Mouse (Mus musculus): ENCODE results near the gene Daxx. TPM values are rescaled to one million over a fixed set of nuclear protein-coding genes. Genes with fewer than 3 reads are reported as not detected.
"Not testable (repeated sequence)": the region's sequence is repeated elsewhere in the genome, so short reads cannot be mapped to it uniquely, and the experiment has no call there.

The Daxx gene
- polyA plus RNA-seq, 1 experiment from 2014 or later: 41.6 TPM

- Histone ChIP-seq H3K9ac (ENCODE audit: low read depth, low read length) (peak within 1 kb of the TSS; percentile 73), H3K4me3 (ENCODE audit: low read length) (peak within 1 kb of the TSS; percentile 64), H3K27ac (ENCODE audit: low read length) (no peak within 1 kb of the TSS), H3K9me3 (ENCODE audit: control insufficient read depth, low read length) (no peaks in the 10 kb centered on the region), H3K36me3 (ENCODE audit: control insufficient read depth, insufficient read depth, low read length) (no peaks in the 10 kb centered on the region), H3K4me2 (ENCODE audit: low read depth, low read length) (peak within 1 kb of the TSS; percentile 58), H3K27me3 (replicated peaks; ENCODE audit: control insufficient read depth, insufficient read depth, low read length) (no peaks in the 10 kb centered on the region), H3K4me1 (ENCODE audit: control insufficient read depth, insufficient read depth, low read length) (peaks cover 10% of the 10 kb centered on the region)
- WGBS: under 1% methylated on average over 49 of the region's 49 CpGs
- ATAC-seq: peak; percentile 99
Observed at GRCm38 (mm10) chr17:33890533-33891059, 18.6 kb upstream of the Daxx start, which contains the start of gene Kifc1. Kifc1 (minus strand) TSS chr17:33890661.

GRCm38 (mm10) chr17:33891357-33891756 lies 17.9 kb upstream of the Daxx start:
- 65% methylated on average over 2 of the region's 2 CpGs for WGBS
- no peak overlapping the region for H3K9ac ChIP-seq (ENCODE audit: low read depth, low read length)
- H3K4me2 ChIP-seq (ENCODE audit: low read depth, low read length): no peak overlapping the region
- peaks cover 10% of the 10 kb centered on the region for H3K4me1 ChIP-seq (ENCODE audit: control insufficient read depth, insufficient read depth, low read length)
- H3K4me3 ChIP-seq (ENCODE audit: low read length): no peak overlapping the region
- no peaks in the 10 kb centered on the region for H3K9me3 ChIP-seq (ENCODE audit: control insufficient read depth, low read length)
- H3K27ac ChIP-seq (ENCODE audit: low read length): no peak overlapping the region
- H3K27me3 ChIP-seq (replicated peaks; ENCODE audit: control insufficient read depth, insufficient read depth, low read length): no peaks in the 10 kb centered on the region
- no peak for ATAC-seq
- no peaks in the 10 kb centered on the region for H3K36me3 ChIP-seq (ENCODE audit: control insufficient read depth, insufficient read depth, low read length)

DNA sequence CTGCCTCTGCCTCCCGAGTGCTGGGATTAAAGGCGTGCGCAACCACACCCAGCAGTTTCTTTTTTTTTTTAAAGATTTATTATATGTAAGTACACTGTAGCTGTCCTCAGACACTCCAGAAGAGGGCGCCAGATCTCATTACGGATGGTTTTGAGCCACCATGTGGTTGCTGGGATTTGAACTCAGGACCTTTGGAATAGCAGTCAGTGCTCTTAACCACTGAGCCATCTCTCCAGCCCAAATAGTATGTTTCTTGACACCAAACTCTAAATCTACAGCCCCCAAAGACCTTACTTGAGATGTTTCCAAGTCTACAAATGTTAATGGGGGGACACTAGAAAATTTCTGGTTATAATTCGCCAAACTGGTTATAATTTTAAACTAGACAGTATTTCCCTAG lies 17.3 kb upstream of the Daxx start:
- H3K36me3 ChIP-seq (ENCODE audit: control insufficient read depth, insufficient read depth, low read length); H3K9ac ChIP-seq (ENCODE audit: low read depth, low read length); H3K4me3 ChIP-seq (ENCODE audit: low read length); H3K4me1 ChIP-seq (ENCODE audit: control insufficient read depth, insufficient read depth, low read length); H3K4me2 ChIP-seq (ENCODE audit: low read depth, low read length); H3K27ac ChIP-seq (ENCODE audit: low read length); ATAC-seq; H3K27me3 ChIP-seq (replicated peaks; ENCODE audit: control insufficient read depth, insufficient read depth, low read length); H3K9me3 ChIP-seq (ENCODE audit: control insufficient read depth, low read length): not testable (repeated sequence)
- 69% methylated on average over 6 of the region's 6 CpGs for WGBS

GRCm38 (mm10) chr17:33892429-33892828 lies 16.8 kb upstream of the Daxx start:
- Histone ChIP-seq H3K4me3 (ENCODE audit: low read length) (no peak overlapping the region), H3K9ac (ENCODE audit: low read depth, low read length) (no peak overlapping the region), H3K27me3 (replicated peaks; ENCODE audit: control insufficient read depth, insufficient read depth, low read length) (no peaks in the 10 kb centered on the region), H3K27ac (ENCODE audit: low read length) (no peak overlapping the region), H3K4me2 (ENCODE audit: low read depth, low read length) (no peak overlapping the region), H3K4me1 (ENCODE audit: control insufficient read depth, insufficient read depth, low read length) (peaks cover 10% of the 10 kb centered on the region), H3K36me3 (ENCODE audit: control insufficient read depth, insufficient read depth, low read length) (no peaks in the 10 kb centered on the region), H3K9me3 (ENCODE audit: control insufficient read depth, low read length) (no peaks in the 10 kb centered on the region)
- ATAC-seq: no peak
- WGBS: 21% methylated on average over 7 of the region's 7 CpGs

DNA sequence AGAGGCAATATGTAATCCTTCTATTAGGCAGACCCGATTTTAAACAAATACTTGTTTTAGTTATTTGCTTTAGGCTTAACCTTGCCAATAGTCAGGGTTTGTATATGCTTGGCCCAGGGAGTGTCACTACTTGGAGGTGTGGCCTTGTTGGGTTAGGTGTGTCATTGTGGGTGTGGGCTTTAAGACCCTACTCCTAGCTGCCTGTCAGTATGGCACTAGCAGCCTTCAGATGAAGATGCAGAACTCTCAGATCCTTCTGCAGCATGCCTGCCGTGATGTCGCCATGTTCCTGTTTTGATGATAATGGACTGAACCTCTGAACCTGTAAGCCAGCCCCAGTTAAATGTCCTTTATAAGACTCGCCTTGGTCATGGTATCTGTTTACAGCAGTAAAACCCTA lies 16.2 kb upstream of the Daxx start:
- H3K9ac ChIP-seq (ENCODE audit: low read depth, low read length); H3K36me3 ChIP-seq (ENCODE audit: control insufficient read depth, insufficient read depth, low read length); H3K27ac ChIP-seq (ENCODE audit: low read length); H3K4me1 ChIP-seq (ENCODE audit: control insufficient read depth, insufficient read depth, low read length); H3K4me2 ChIP-seq (ENCODE audit: low read depth, low read length); ATAC-seq; H3K27me3 ChIP-seq (replicated peaks; ENCODE audit: control insufficient read depth, insufficient read depth, low read length); H3K9me3 ChIP-seq (ENCODE audit: control insufficient read depth, low read length); H3K4me3 ChIP-seq (ENCODE audit: low read length): not testable (repeated sequence)
- 62% methylated on average over 4 of the region's 4 CpGs for WGBS

DNA sequence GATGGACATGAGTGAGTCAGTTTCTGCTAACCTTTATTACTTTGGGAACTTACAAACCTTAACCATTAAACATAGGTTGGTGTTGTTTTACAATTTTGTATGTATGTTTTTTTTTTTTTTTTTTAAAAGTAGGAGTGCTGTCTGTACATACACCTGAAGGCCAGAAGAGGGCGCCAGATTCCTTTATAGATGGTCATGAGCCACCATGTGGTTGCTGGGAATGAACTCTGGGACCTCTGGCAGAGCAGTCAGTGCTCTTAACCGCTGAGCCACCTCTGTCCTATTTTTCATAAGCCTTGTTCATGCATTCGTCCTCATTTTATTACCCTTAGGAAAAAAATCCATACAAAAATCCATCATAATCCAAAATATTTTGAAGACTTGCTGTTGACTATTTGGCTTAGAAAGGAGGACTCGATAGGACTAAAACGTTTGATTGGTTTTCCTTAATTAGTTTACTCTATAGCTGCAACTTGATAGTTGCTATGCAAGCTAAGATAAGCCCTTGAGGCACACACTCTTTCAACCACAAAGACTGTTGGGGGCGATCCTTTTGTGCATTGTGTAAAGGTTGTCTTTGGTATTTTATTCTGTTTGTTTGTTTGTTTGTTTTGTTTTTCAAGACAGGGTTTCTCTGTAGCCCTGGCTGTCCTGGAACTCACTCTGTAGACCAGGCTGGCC lies 12.0 kb upstream of the Daxx start:
- no peak for ATAC-seq
- WGBS: 41% methylated on average over 6 of the region's 6 CpGs
- Histone ChIP-seq H3K9ac (ENCODE audit: low read depth, low read length) (no peak overlapping the region), H3K27ac (ENCODE audit: low read length) (no peak overlapping the region), H3K4me1 (ENCODE audit: control insufficient read depth, insufficient read depth, low read length) (no peaks in the 10 kb centered on the region), H3K27me3 (replicated peaks; ENCODE audit: control insufficient read depth, insufficient read depth, low read length) (no peaks in the 10 kb centered on the region), H3K4me2 (ENCODE audit: low read depth, low read length) (no peak overlapping the region), H3K36me3 (ENCODE audit: control insufficient read depth, insufficient read depth, low read length) (no peaks in the 10 kb centered on the region), H3K4me3 (ENCODE audit: low read length) (no peak overlapping the region), H3K9me3 (ENCODE audit: control insufficient read depth, low read length) (no peaks in the 10 kb centered on the region)

- ATAC-seq: not testable (repeated sequence)
Observed at GRCm38 (mm10) chr17:33898193-33898592, 11.0 kb upstream of the Daxx start.

GRCm38 (mm10) chr17:33899642-33900041 lies 9.6 kb upstream of the Daxx start:
- H3K9ac ChIP-seq (ENCODE audit: low read depth, low read length): no peak overlapping the region
- no peak overlapping the region for H3K4me3 ChIP-seq (ENCODE audit: low read length)
- H3K27ac ChIP-seq (ENCODE audit: low read length): no peak overlapping the region
- H3K27me3 ChIP-seq (replicated peaks; ENCODE audit: control insufficient read depth, insufficient read depth, low read length): no peaks in the 10 kb centered on the region
- ATAC-seq: no peak
- no peaks in the 10 kb centered on the region for H3K36me3 ChIP-seq (ENCODE audit: control insufficient read depth, insufficient read depth, low read length)
- no peak overlapping the region for H3K4me2 ChIP-seq (ENCODE audit: low read depth, low read length)
- 82% methylated on average over 4 of the region's 4 CpGs for WGBS
- no peaks in the 10 kb centered on the region for H3K9me3 ChIP-seq (ENCODE audit: control insufficient read depth, low read length)
- H3K4me1 ChIP-seq (ENCODE audit: control insufficient read depth, insufficient read depth, low read length): no peaks in the 10 kb centered on the region

More at GRCm38 (mm10) chr17:33898193-33898592, 11.0 kb upstream of the Daxx start:
- not testable (repeated sequence) for H3K9me3 ChIP-seq (ENCODE audit: control insufficient read depth, low read length); H3K27ac ChIP-seq (ENCODE audit: low read length); H3K27me3 ChIP-seq (replicated peaks; ENCODE audit: control insufficient read depth, insufficient read depth, low read length); H3K9ac ChIP-seq (ENCODE audit: low read depth, low read length); H3K4me3 ChIP-seq (ENCODE audit: low read length); H3K36me3 ChIP-seq (ENCODE audit: control insufficient read depth, insufficient read depth, low read length); H3K4me1 ChIP-seq (ENCODE audit: control insufficient read depth, insufficient read depth, low read length); H3K4me2 ChIP-seq (ENCODE audit: low read depth, low read length)
- 83% methylated on average over 4 of the region's 4 CpGs for WGBS

DNA sequence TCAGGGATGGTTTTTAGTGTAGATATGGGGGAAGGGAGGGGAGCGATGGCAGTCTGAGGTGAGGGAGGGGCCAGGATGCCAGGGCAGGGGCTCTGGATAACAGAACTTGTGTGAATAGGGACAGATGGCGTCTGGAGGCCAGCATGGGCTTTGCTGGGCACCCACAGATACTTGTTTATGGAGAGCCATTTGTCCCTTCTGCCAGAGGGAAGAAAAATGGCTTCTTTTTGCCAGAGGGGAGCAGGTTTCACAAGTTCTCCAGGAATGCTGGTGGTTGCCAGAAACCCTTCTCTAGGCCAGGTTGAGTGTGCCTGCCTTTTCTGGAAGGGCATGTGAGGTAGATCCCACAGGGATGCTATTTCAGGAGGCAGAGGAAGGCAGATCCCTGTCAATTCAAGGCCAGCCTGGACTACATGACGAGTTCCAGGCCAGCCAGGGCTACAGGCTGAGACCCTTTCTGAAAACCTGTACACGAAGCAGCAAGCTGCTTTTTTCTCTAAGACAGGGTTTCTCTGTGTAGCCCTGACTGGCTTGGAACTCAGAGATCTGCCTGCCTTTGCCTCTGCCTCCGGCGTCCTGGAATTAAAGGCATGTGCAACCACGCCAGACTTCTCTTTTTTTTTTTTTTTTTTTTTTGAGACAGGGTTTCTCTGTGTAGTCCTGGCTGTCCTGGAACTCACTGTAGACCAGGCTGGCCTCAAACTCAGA lies 8.8 kb upstream of the Daxx start:
- H3K27me3 ChIP-seq (replicated peaks; ENCODE audit: control insufficient read depth, insufficient read depth, low read length): no peaks in the 10 kb centered on the region
- no peak for ATAC-seq
- H3K4me1 ChIP-seq (ENCODE audit: control insufficient read depth, insufficient read depth, low read length): no peaks in the 10 kb centered on the region
- no peak overlapping the region for H3K4me2 ChIP-seq (ENCODE audit: low read depth, low read length)
- 66% methylated on average over 7 of the region's 7 CpGs for whole genome bisulfite sequencing
- no peak overlapping the region for H3K27ac ChIP-seq (ENCODE audit: low read length)
- no peak overlapping the region for H3K4me3 ChIP-seq (ENCODE audit: low read length)
- no peaks in the 10 kb centered on the region for H3K9me3 ChIP-seq (ENCODE audit: control insufficient read depth, low read length)
- no peaks in the 10 kb centered on the region for H3K36me3 ChIP-seq (ENCODE audit: control insufficient read depth, insufficient read depth, low read length)
- no peak overlapping the region for H3K9ac ChIP-seq (ENCODE audit: low read depth, low read length)

Measured in intestine, embryonic 16.5 days (tissue).